Mouse (Mus musculus): Measurements from ENCODE around the gene BC034090.
"Not testable (repeated sequence)": the region's sequence is repeated elsewhere in the genome, so short reads cannot be mapped to it uniquely, and the experiment has no call there.

The BC034090 gene

DNA sequence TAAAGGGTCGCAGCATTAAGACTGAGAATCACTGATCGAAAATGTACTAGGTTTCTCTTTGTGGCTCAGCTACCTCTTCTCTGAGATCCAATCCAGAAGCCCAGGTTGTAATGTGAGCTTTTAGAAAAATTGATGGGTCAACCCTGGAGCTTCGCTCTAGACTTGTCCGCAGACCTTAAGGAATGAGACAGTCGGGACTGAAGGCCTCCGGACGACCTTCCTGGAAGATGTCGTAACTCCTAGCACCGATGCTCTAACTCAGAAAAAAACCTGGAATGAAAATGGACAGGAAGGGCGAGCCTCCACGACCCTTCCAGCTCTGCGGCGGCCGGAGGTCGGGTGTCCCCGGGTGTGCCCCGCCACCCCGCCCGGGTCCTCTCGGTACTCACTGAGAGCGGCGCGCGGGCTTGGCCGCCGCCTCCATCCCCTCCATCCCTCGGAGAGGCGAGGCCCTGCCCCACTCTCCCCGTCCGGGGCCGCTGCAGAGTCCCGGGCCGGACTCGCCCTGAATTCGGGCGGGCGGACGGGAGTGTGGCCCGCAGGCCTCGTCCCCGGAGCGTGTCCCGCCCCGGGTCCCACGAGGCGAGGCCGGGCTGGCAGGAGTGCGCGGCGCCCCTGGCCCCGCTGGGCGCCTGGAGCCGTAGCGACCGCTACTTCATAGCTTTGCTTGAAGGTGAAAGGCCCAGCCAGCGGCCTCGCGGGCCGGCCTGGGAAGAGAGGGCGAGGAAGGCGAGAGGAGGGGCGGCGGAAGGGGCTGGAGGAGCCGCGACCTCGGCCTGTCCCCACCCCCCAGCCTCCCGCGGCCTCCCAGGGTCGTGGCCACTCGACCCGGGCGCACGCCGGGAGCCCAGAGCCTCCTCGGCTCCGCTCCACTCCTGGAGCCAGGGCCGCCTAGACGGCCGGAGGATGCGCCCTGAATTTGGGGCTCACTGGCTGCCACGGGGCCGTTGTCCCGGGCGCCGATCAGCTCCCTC is at the start of gene BC034090:
Gene BC034090, minus strand, starts transcription at position 648 of the 974 bp plus-strand sequence.
- peak; percentile 84 for DNase-seq

DNA sequence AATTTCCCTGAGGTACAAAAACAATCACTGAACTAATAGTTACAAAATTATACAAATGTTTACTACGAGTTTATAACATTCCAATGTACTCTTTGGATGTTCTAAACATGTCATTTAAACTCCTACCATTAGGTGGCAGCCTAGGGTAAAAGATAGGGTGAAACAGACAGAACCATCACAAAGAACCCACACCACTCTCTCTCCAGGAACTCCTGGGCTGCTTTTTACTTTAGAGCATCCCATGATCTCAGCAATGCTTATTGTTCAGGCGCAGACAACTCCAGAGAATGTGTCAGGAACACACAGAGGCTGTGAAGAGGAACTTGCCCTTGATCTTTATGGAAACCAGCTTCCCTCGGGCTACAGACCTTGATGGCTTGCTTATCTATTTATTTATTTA is 49.2 kb upstream of the BC034090 start:
- peak; percentile 21 for DNase-seq

DNA sequence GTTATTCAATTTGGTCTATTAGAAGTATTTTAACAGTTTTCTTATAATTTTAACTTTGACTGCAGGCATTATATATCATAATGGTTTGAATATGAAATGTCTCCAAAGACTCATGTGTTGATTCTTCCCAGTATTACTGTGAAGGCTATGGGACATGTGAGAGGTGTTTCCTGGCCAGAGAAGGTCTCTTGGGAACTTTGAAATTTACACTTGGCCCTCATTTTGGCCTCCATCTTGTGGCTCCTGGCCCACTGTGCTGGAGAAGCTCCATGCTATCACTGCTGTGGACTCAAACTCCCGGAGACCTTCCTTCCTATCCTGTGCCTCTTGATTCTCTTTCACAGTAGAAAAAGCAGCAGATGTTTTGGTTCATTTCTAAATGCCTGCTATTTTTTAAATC is 45.2 kb upstream of the BC034090 start:
- DNase-seq, result no peak

DNA sequence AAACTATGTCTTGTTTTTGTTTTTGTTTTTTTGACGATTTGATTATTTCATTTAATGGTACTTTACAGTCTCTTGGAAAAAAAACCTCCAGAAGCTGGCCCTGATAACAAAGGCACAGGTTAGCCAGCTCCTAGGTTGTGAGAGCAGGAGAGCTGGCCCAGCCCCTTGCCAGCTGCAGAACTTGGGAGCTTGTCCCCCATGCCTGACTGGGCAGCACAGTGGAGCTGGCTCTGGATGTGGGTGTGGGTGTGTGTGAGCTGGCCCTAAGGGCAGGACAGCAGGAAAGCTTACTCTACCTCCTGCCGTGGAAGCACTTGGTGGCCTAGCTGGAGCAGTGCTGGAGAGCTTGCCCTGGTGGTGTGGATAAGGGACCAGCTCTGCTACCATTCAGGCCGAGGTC is 43.8 kb upstream of the BC034090 start:
- no peak for DNase-seq

DNA sequence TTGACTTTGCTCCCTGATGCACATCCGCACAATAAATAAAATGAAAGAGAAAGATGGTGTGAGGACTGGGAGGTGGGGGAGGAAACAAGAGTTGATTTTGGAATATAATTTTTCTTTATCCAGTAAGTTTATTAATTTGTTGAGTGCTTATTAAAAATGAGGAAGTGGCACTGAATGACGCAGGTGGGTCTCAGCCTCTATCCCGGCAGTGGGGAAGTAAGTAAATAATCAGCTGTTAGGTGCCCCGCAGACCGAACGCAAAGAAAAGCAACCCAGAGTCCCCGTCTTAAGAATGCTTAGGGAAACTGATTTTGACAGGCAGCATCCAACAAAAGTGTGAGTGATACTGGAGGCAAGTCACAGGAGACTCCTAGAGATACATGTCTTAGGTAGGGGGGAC is 39.6 kb upstream of the BC034090 start:
- DNase-seq, result no peak

DNA sequence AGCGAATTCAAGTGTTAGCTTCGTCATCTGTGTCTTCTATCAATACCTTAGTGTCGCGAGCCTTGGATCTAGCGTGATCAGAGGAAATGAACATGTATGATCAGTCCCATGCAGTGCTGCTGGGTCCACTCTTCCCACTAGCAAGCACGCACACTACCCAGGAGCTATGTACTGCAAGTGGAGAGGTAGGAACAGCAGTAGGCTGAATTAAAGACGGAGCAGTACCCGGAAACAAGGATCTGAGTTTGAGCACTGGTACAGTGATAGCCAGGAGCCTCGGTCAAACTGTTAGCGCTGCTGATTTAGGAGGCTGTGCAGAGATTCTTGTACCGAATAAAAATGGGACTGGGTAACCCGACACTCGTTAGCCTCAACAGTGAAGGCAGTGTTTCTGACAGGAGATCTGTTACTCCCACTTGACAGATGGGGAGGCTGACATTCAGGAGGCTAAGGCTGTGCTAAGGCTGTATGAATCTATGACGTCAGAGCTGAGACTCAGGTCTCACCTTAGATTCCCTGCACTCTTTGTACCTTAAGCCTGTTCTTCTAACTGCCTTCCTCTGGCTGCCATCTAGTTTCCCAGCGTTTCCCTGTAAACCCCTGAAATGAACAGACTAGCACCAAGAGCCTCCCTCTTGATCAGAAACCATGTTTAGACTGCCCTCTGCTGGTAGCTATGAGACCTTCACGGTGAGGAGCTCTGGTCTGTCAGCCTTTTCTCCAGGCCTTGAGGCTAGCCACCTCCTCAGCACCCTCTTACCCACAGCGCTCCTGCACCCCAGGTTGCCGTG is 37.0 kb upstream of the BC034090 start:
- DNase-seq, result peak; percentile 83

DNA sequence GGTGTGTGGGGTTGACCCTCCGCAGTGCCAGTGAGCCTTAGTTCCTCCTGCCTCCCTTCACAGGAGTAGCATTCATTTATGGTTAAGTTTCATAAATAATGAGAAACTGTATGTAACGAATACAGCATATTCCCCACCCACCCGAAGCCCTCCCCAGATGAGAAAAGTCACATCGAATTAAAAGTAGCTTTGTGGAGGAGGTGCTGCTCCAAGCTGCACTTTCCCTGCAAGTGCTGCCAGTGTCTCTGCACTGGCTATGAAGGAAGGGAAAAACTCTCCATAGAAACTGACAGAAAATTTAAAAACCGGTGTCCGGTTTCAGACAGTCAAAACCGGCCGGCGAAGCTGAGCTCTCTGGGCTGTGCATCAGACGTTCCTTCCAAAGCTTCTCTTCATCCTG is 36.1 kb upstream of the BC034090 start:
- no peak for DNase-seq

DNA sequence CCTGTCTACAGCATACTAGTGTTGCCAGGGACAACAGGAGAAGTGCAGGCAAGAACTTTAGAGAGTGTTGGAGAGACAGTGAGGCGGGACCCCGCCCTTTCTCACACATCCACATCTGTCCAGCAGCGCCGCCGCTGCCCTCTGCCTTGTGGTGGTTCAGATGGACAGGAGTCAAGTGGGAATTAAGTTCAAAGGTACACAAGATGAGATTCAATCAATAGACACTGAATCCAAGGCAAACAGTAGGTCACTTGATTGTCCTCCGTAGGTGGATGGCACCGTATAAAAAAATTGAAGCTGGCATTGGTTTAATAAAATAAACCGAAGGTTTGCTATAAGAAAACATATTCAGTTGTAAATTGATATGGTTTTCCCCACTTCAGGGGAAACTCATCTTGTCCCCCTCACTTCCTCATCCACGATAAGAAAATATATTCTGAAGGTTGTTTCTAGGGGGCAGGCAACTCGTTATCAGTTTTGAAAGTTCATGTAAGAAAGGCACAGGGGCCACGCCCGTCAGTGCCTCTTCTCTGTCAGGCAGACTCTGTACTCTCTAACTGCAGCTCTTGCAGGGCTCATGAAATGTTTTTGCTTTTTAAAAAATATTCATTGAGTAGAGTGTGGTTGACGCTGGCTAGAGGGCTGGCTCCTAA is 32.3 kb upstream of the BC034090 start:
- no peak for DNase-seq

DNA sequence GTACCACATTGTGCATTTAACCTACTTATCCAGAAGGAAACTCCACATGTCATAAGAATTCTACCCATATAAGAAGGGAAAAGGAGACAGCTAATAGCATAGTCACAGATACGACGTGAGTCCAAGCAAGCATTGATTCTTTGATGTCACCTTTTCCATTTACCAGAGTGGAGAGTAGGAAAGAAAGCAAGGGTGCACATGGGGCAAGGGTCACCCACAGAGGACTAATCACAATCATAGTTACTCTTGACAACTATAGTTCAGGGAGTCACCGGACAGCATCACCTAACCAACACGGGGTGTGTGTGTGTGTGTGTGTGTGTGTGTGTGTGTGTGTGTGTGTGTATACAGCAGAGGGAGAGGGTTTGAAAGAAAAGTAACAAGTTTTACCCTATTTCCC is 31.5 kb upstream of the BC034090 start:
- no peak for DNase-seq

DNA sequence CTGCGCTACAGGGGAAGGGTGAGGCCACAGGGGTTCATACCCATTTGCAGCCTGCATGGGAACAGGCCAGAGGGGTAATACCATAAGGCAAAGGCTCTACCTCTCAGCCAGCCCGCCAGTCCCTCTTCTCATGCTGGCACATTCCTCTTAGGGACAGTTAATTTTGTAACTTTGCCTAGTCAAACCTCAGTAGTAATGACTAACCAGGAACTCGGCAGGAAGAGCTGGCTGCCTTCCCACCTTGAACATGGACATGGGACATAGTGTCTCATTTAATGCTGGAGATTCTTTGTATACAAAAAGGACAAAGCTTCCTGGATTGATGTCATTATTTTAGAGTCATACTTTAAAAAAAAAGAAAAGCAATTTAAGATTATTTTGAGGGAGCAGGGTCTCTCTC is 30.7 kb upstream of the BC034090 start:
- DNase-seq, result peak; percentile 74

DNA sequence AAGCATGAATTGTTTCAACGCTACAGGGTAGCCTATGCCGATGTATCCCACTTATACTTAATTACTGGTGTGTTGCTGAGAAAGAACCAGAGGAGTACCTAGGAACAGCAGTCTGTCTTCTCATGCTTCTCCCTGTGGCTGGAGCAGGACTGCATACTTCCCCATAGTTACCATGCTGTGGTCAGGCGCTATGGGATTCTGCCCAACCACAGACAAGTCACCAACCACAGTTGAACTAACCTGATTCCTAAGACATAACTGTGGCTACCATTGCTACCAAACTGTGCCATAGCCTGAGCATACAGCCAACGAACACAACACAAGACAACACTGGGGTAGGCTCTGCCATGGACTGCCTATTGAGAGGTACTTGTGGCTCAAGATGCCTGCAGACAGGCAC is 28.7 kb upstream of the BC034090 start:
- DNase-seq, result no peak

DNA sequence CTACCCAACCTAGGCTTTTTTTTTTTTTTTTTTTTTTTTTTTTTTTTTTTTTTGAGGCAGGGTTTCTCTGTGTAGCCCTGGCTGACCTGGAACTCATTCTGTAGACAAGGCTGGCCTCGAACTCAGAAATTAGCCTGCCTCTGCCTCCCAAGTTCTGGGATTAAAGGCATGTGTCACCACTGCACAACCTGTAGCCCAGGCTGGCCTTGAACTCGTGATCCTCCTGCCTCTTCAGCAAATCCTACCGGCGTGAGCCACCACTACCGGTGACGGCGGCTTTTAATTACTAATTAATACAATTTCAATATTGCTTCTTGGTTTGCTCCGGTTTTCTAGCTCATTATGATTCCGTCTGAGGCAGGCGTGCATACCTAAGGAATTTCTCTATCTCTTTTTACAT is 18.3 kb upstream of the BC034090 start:
- not testable (repeated sequence) for DNase-seq

DNA sequence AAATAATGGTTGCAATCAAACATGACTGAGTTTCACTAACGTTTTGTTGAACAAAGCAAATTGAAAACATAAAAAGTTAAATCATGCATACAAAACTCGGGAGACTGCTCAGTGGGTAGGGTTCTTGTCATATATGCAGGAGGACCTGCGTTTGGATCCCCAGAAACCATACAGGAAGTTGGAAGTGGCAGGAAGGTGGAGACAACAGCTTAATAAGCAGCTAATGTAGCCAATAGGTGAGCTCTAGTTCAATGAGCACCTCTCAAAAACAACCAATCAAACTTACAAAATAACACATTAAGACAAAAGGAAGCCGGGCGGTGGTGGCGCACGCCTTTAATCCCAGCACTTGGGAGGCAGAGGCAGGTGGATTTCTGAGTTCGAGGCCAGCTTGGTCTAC is 10.1 kb upstream of the BC034090 start:
- peak; percentile 1 for DNase-seq

DNA sequence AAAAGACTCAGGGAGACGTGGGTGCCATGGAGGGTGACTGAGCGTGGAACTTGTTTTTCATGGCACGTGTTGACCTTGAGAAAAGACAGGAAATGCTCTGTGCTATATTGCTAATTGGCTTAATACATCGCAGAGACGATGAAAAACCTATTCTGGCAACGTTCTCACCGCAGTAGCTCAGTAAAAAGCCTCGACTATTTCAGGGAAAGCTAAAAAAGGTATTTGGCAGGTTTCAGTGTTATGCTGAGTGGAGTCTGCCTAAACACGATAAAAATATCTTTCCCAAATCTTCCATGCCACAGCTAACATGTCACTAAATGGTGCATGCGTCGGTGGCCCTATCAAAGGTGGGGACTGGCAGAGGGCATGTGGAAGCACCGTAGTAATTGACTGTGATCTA is 8.9 kb upstream of the BC034090 start:
- DNase-seq, result peak; percentile 0

DNA sequence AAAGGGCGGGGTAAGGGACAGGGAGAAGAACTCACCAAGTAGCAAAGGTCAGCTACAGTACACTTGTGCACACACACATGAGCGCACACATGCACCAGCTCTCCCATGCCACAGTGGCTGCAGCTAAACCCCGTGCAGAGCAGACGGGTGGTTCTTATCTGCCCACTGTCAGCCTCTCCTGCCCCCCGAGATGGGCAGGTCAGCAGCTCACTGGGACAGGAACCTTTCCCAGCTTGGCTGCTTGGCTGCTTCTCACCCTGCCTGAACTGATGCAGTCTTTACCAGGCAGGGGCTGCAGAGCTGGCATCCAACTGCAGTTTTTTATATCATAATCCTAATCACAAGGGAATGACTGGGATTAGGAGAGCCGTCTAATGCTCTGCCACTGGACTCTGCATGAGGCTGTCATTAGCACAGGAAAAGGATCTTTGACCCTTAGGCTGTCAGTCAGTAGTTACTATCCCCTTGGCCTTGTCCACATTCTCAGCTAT is 8.4 kb upstream of the BC034090 start:
- DNase-seq, result peak; percentile 30

DNA sequence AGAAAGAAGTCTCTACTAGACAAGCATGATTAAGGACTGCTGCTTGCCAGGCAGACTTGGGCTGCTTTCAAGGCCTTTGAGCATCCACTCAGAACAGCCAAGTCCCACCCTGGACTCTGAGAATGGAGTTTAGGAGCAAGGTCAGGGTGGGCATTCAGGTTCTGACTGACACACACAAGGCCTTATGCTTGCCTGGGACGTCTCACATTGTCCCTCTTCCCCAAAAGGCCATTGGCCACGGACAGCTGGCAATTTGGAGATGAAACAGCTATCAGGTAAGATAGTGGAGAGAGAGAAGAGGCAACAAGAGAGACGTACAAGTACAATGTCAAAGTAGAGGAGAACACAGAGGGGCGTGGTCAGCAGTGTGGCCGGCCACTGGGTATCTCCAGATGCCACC is 7.4 kb upstream of the BC034090 start:
- no peak for DNase-seq

DNA sequence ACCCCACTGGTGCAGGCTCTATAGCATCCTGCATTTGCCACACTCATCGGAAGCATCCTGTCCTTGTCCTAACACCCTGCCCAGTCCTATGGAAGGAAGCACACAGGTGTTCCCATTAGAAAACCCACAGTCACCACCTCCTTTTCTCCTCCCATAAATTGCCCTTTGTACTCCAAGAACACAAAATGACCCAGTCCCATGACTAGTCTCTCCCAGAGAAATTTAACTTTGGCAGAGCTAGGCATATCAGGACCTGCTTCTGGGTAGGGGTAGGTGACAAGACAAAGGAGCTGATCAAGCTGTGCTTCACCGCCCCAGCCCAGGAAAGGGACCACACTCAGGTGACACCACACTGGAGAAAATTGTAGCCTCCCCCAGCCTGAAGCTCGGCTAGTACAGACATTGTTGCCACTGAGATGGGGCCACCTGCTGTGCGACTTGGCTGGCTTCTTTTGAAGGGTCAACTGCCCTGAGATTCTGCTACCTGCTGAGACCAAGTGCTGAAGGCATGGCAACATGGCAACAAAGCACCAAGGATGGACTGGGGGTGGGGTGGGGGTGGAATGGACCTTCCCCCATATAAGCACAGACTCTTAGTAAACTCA is 6.4 kb upstream of the BC034090 start:
- DNase-seq, result no peak

DNA sequence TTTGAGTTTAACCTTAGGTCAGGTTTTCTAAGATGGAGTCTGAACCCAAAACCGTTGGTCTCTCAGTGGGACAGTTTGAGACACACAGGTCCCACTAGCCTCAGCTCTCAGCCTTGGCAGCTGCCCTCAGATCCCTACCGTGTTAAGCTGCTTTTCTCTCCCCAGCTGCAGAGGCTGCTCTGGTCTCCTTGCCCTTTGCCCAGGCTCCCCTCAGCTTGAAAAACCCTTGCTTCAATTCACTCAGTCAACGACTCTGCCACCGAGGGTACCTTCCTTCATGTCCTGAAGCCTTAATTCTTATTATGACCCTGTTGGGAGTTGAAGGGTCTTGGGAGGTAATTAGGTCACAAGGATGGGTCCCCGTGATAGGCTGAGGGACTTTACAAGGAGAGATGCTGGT is 5.7 kb upstream of the BC034090 start:
- peak; percentile 42 for DNase-seq

DNA sequence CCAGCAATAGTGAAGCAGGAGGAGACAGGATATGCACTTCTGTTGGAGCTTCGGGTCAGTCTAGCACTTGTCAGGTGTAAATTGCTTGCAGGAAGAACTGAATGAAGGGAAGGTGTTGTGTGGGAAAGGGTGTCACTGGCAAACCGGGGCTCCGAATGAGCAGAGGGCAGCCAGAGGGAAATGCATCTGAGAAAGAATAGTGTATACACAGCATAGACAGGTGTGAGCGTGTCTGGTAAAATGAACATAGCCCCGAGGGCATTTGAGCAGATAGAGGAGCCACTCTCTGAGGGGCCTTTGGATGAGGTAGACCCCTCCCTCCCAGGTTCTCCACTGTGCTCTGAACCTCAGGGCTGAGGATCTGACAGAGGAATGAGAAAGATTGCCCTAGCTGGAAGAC is 3.8 kb upstream of the BC034090 start:
- DNase-seq, result peak; percentile 12

DNA sequence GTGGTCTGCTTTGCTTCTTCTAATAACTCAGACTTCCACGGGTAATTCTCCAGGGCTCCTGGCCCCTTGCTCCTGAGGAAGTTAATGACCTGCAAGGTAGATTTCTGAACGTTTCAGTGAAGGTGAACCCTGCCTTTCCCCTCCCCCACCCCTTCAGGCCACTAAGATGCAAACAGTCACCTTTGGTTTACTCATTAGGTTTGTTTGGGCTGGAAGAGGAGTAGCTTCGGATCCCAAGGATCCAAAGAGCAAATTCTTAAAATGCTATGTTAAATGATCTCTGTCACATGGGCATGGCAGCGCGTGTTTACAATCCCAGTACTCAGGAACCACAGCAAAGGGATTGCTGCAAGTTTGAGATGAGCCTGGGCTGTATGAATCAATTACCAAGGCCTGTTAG is 3.2 kb upstream of the BC034090 start:
- peak; percentile 68 for DNase-seq

DNA sequence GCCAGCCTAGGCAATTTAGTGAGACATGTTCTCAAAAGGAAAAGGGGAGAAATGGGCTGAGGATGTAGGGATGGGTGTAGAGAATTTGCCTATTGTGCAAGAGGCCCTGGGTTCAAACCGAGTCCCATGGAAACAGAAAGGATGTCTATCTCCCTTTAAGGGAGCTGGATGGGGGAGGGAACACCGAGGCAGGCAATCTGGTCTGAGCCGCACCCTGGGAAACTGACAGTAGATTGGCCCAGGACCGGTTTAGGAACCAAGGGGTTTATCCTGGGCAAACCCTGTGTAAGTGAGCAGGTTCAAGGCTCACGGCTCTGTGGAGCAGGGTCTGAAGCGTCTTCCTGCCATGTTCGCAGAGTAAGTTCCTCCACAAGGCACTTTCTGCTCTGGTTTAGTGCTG is 1.3 kb upstream of the BC034090 start:
- peak; percentile 22 for DNase-seq

DNA sequence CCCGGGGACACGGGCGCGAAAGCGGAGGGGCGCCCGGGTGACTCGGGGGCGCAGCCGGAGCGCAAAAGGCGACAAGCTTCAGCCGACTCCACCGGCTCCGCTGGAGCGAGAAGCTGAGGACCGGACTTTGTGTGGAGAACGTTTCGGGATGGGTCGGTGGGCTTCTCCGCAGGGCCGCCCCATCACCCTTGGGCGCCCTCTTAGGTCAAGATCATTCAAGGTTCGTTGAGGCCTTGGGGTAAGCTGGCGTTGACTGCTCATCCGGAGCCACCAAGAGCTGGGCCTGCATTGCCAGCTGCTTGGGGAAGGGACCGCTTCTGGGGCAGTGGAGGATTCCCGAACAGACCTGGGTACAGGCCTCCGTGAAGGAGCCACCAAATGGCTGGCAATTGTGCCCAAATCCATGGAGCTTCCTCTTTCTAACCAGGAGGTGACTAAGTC is 547 bp upstream of the BC034090 start:
- peak; percentile 63 for DNase-seq

DNA sequence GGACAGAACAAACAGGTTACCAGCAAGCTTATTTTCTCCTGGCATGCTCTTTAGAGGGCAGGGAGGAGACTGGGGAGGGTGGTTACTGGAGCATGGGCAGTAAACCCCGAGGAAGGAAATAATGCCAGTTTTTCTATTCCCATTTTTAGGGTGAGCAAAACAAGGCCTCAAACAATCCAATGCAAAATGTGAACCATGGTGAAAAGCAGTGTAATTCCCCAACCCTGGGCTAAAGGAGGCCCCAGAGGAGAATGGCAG is 1.8 kb downstream of the BC034090 start:
- DNase-seq, result no peak

All from kidney, postnatal 10 days (tissue).